Mouse (Mus musculus) cerebellum, postnatal 25 days (tissue): ENCODE results near the gene Actn1.

Source experiments
- DNase-seq, 2 experiments: peaks; one replicate each; pipeline ENCODE4 v3.0.0; 2021; ENCODE audit warnings: mixed read lengths in 2 of 2

Gene Actn1

DNA sequence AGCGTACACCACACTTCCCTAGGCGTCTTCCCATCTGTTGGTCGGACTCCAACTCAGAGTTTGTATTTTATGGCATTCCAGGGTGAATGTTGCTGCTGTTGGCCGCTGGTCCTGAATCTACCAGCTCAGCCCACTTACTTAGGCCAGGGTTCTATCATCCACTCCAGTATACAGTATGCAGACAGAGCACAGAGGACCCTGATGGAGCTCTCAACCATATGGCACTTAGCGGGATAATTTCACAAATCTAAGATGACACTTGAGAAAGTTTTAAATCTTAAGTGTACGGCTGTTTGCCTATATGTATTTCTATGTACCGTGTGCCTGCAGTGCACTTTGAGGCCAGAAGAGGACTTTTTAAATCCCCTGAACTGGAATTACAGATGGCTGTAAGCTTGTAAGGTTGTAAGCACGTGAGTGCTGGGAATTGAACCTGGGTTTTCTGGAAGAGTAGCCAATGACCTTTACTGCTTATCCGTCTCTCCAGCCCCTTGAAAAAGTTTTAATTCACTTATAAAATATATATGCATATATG lies 127.1 kb downstream of the Actn1 start:
- DNase-seq, result no peak

GRCm38 (mm10) chr12:80132250-80133003 lies 127.7 kb downstream of the Actn1 start:
- peak; percentile 92 for DNase-seq

DNA sequence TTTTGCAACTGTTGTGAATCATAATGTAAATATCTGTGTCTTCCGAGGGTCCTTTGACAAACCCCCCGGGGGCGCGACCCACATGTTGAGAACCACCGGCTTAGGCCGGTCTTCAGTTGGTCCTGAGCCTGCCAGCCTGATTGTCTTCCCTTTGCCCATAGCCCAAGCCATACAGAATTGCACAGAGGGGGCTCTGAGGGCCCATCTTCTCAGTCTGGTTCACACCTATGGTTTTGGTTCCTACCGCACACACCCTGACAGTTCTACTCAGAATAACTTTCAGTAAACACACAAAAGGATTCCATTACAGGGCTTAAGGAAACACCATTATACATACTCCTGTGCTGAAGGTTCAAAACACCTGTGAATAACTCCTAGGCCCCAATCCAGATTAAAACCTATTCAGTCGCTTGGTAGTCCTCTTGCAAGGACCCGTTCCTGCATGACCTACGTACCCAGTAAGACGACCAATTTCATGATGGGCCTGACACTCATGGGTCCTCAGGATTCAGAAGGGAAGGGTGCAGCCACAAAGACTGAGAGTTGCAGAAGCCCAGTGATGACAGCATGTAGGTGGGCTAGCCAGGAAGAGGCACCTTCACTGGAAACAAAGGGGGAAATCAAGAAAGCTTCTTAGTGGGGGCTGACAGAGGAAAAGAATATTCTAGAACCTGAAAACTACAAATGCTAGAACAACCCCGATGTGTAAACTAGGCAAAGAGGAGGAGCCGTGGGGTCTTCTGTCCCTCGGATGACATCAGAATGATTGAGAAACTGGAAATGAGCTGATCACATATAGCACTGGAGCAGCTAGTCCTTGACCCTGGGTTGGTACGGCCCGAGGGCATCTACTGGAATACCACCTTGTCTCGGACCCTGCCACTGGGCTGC lies 128.6 kb downstream of the Actn1 start:
- peak in 1 of 2 experiments; percentile 25 for DNase-seq

- DNase-seq, result no peak
These were observed 129.4 kb downstream of the Actn1 start for GRCm38 (mm10) chr12:80130558-80131358.

GRCm38 (mm10) chr12:80129531-80129930 lies 130.6 kb downstream of the Actn1 start:
- peak in 1 of 2 experiments; percentile 43 for DNase-seq

DNA sequence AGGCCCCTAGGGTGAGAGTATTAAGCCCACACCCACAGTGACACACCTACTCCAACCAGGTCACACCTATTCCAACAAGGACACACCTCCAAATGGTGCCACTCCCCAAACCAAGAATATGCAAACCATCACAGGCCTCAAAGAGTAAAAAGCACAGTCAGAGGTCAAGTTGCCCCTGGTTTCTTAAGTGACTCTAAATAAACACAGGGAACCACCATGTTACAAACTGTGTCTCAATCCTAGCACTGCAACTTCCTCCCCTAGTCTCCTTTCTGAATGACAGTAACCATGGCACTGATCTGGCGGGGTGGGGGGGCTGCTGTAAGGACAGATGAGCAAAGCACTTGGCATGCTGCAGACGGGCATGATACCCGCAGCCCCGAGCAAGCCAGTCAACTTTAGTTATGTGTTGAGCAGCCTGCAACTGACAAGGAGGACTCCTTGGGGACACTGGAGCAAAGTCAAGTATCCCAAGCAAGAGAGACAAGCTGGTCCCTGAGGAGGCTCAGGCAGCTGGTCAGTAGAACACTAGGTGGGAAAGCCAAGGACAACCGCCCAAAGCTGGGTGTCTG lies 132.9 kb downstream of the Actn1 start:
- DNase-seq, result no peak

- DNase-seq, result no peak
These were observed 134.9 kb downstream of the Actn1 start for GRCm38 (mm10) chr12:80125316-80125715.

- no peak for DNase-seq
These were observed 135.4 kb downstream of the Actn1 start for GRCm38 (mm10) chr12:80124756-80125155.

GRCm38 (mm10) chr12:80124211-80124610 lies 136.0 kb downstream of the Actn1 start:
- no peak for DNase-seq

GRCm38 (mm10) chr12:80123227-80123803 lies 136.9 kb downstream of the Actn1 start:
- peak in 1 of 2 experiments; percentile 7 for DNase-seq

- DNase-seq, result no peak
These were observed 138.7 kb downstream of the Actn1 start for GRCm38 (mm10) chr12:80121438-80121837.

DNA sequence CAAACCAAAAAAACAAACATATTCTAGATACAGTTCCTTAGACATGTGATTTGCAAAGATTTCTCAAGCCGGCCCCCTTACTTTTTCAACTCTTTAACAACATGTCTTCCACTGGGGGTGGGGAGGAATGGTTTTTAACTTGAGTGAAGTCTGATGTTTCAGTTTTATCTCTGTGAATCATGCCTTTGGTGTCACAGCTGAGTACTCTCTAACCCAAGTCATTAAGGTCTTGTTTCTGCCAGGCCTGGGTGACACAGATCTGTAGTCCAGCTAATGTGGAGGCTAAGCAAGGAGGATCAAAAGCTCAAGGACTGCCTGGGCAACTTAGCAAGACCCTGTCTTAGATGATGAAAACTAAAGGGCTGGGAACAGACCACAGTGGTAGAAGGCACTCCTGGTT lies 141.6 kb downstream of the Actn1 start:
- no peak for DNase-seq
